Comparison of ENCODE assay signal across 11 mouse cellular contexts in genomic region chr11:118364021-118364420, GRCm38 (mm10). TPM values are rescaled to one million over a fixed set of nuclear protein-coding genes. Genes with fewer than 3 reads are reported as not detected.
DNase-seq lines count a peak whose midpoint lies in the region; ATAC-seq and TF ChIP-seq lines count a peak whose summit lies in the region.
"Had no signal": no experiment of that assay in that cellular context is flagged by ENCODE, and none has a peak within 500 bp of the region (broad histone marks: within the 10 kb centered on the region; RNA-seq: fewer than 3 reads in every experiment).

No protein-coding gene starts in this region.

- no peaks in the 10 kb centered on the region for H3K27me3 ChIP-seq in heart, embryonic 15.5 days
- H3K27me3 ChIP-seq in embryonic facial prominence, embryonic 14.5 days (replicated peaks; ENCODE audit: control insufficient read depth, insufficient read depth, low read length) = no peaks in the 10 kb centered on the region
- no peaks in the 10 kb centered on the region for H3K27me3 ChIP-seq in myocyte (ENCODE audit: control insufficient read depth, insufficient read depth, insufficient read length)
- H3K27me3 ChIP-seq in midbrain, postnatal 0 days (ENCODE audit: insufficient read depth, low read length) = no peaks in the 10 kb centered on the region; the same call in 1 of the 2 replicates

- no peak for TF ChIP-seq POLR2A in myocyte (IDR thresholded peaks at IDR 0.05; ENCODE audit: insufficient read length, low read depth)

- no peak for ATAC-seq in heart, embryonic 15.5 days (replicated peaks; ENCODE audit: insufficient number of reproducible peaks, insufficient read depth, low FRiP score, low read depth)
- no peak for ATAC-seq in embryonic facial prominence, embryonic 14.5 days (ENCODE audit: low read depth)
- no peak for ATAC-seq in midbrain, postnatal 0 days (ENCODE audit: low FRiP score)
- ATAC-seq: inflammation-experienced regulatory T-cells, adult 6 months had no signal

- WGBS in heart, embryonic 15.5 days = 68% methylated on average over 4 of the region's 4 CpGs
- WGBS in embryonic facial prominence, embryonic 14.5 days = 83% methylated on average over 4 of the region's 4 CpGs
- WGBS in midbrain, postnatal 0 days = 89% methylated on average over 4 of the region's 4 CpGs

- peaks cover 38% of the 10 kb centered on the region for H3K4me1 ChIP-seq in heart, embryonic 15.5 days (replicated peaks)
- peaks cover 57% of the 10 kb centered on the region for H3K4me1 ChIP-seq in embryonic facial prominence, embryonic 14.5 days (ENCODE audit: control insufficient read depth, insufficient read depth, low read length)
- H3K4me1 ChIP-seq in midbrain, postnatal 0 days (ENCODE audit: insufficient read depth, low read length) = peaks cover 7% of the 10 kb centered on the region; the same call in 1 of the 2 replicates

- no peak overlapping the region for H3ac ChIP-seq in myocyte (ENCODE audit: control insufficient read depth, insufficient read length)

- DNase-seq in heart, postnatal 36 days = no peak
- DNase-seq in ovary, postnatal 36 days (ENCODE audit: low spot score) = peak; percentile 1
- DNase-seq in ovary, postnatal 14 days (ENCODE audit: low spot score) = no peak
- DNase-seq in embryonic facial prominence, embryonic 14.5 days (ENCODE audit: low spot score) = no peak
- no peak for DNase-seq in layer of hippocampus, postnatal 25 days (ENCODE audit: extremely low spot score in 1 of 2, low spot score in 1 of 2)
- no peak for DNase-seq in midbrain, postnatal 0 days (ENCODE audit: low spot score)
- DNase-seq: cerebellum, adult 9-11 months; thymus, postnatal 14 days had no signal

- H3K4me3 ChIP-seq in heart, embryonic 15.5 days = no peak overlapping the region
- H3K4me3 ChIP-seq in embryonic facial prominence, embryonic 14.5 days (ENCODE audit: low read depth, low read length) = no peak overlapping the region
- H3K4me3 ChIP-seq in myocyte = no peak overlapping the region
- no peak overlapping the region for H3K4me3 ChIP-seq in midbrain, postnatal 0 days (ENCODE audit: low read depth, low read length)

- TF ChIP-seq CTCF in midbrain, postnatal 0 days (IDR thresholded peaks at IDR 0.05) = no peak

- no peaks in the 10 kb centered on the region for H3K36me3 ChIP-seq in heart, embryonic 15.5 days
- no peaks in the 10 kb centered on the region for H3K36me3 ChIP-seq in embryonic facial prominence, embryonic 14.5 days (ENCODE audit: control insufficient read depth, insufficient read depth, low read length)
- no peaks in the 10 kb centered on the region for H3K36me3 ChIP-seq in myocyte (ENCODE audit: control insufficient read depth, insufficient read depth)
- H3K36me3 ChIP-seq in midbrain, postnatal 0 days (ENCODE audit: insufficient read depth, low read length) = no peaks in the 10 kb centered on the region

- H3K27ac ChIP-seq in heart, embryonic 15.5 days = no peak overlapping the region
- peak overlapping the region; percentile 88 for H3K27ac ChIP-seq in embryonic facial prominence, embryonic 14.5 days (replicated peaks; ENCODE audit: low read depth, low read length)
- no peak overlapping the region for H3K27ac ChIP-seq in midbrain, postnatal 0 days (ENCODE audit: low read depth, low read length)

- no peaks in the 10 kb centered on the region for H3K9me3 ChIP-seq in heart, embryonic 15.5 days (replicated peaks)
- no peaks in the 10 kb centered on the region for H3K9me3 ChIP-seq in embryonic facial prominence, embryonic 14.5 days (ENCODE audit: control insufficient read depth, low read length)
- H3K9me3 ChIP-seq in midbrain, postnatal 0 days (ENCODE audit: low read length) = no peaks in the 10 kb centered on the region

- intact Hi-C loops in heart, postnatal 36 days (cut with DNase I) = no loop called here

- no peaks in the 10 kb centered on the region for H3K79me2 ChIP-seq in myocyte (ENCODE audit: control insufficient read depth, insufficient read depth)

- H3K4me2 ChIP-seq in heart, embryonic 15.5 days = no peak overlapping the region
- no peak overlapping the region for H3K4me2 ChIP-seq in embryonic facial prominence, embryonic 14.5 days (ENCODE audit: low read depth, low read length)
- peak overlapping the region; percentile 88 for H3K4me2 ChIP-seq in myocyte (ENCODE audit: low read depth)
- H3K4me2 ChIP-seq in midbrain, postnatal 0 days (ENCODE audit: low read depth, low read length, poor library complexity, severe bottlenecking) = no peak overlapping the region

- H3K9ac ChIP-seq in heart, embryonic 15.5 days = 0 out of 2 replicates have a peak overlapping the region, but pooled peaks have one; percentile 5
- H3K9ac ChIP-seq in embryonic facial prominence, embryonic 14.5 days (ENCODE audit: low read depth, low read length) = peak overlapping the region; percentile 32; the same call in 1 of the 2 replicates
- no peak overlapping the region for H3K9ac ChIP-seq in midbrain, postnatal 0 days (replicated peaks; ENCODE audit: low read length, poor library complexity, severe bottlenecking)

TF ChIP-seq in myocyte, 11 proteins besides CTCF, POLR2A, EP300 and RAD21:
- TF ChIP-seq TCF12 (IDR thresholded peaks at IDR 0.05; ENCODE audit: insufficient read depth, poor library complexity, severe bottlenecking) (no peak), MYOG (IDR thresholded peaks at IDR 0.05; ENCODE audit: control insufficient read depth in 1 of 3, insufficient read depth in 1 of 3, insufficient read length in 2 of 3, low read depth in 2 of 3) (no peak), E2F4 (IDR thresholded peaks at IDR 0.05; ENCODE audit: insufficient read depth) (no peak), USF1 (IDR thresholded peaks at IDR 0.05; ENCODE audit: low read depth) (no peak), MYOD1 (IDR thresholded peaks at IDR 0.05; ENCODE audit: control insufficient read depth in 1 of 3, insufficient read length in 2 of 3, low read depth in 2 of 3) (no peak), POLR2AphosphoS2 (IDR thresholded peaks at IDR 0.05; ENCODE audit: insufficient read length, low read depth) (no peak), MAX (IDR thresholded peaks at IDR 0.05; ENCODE audit: low read depth) (no peak), REST (IDR thresholded peaks at IDR 0.05; ENCODE audit: insufficient read depth, insufficient read length) (no peak), SRF (IDR thresholded peaks at IDR 0.05; ENCODE audit: control insufficient read depth, insufficient read length, low read depth) (no peak), TCF3 (IDR thresholded peaks at IDR 0.05; ENCODE audit: insufficient read length, low read depth) (no peak), CEBPB (IDR thresholded peaks at IDR 0.05; ENCODE audit: insufficient read depth, poor library complexity, severe bottlenecking) (no peak)
TF ChIP-seq in myocyte: peak in this region for 0.

RNA-seq across cellular contexts. Expression of gene Timp2, which starts 8.5 kb away (rescaled TPM):
- polyA plus RNA-seq in heart, embryonic 15.5 days (2015; fragmentation: Nextera tagmentation; extraction: Ambion mirVana) = 67.1 and 85.2 TPM in 2 replicates
- total RNA-seq in heart, postnatal 36 days (2021) = 100 to 1,000 TPM; 118 to 123 TPM
- 182 and 196 TPM in 2 replicates for polyA plus RNA-seq in embryonic facial prominence, embryonic 14.5 days (2014; fragmentation: Nextera tagmentation; extraction: Ambion mirVana)
- 321 TPM for polyA plus RNA-seq in myocyte (2012; fragmentation: generic; extraction: Trizol)
- total RNA-seq in layer of hippocampus, postnatal 25 days (2021) = 100 to 1,000 TPM; 183 to 222 TPM
- total RNA-seq in midbrain, postnatal 0 days (2014; rRNA removed) = 212 and 217 TPM in 2 replicates
- 129 and 140 TPM in 2 replicates for polyA plus RNA-seq in midbrain, postnatal 0 days (2015; fragmentation: Nextera tagmentation; extraction: Ambion mirVana)

RNA-seq across cellular contexts. Expression of gene Cep295nl, which starts 21.7 kb away (rescaled TPM):
- 0.20 and 0.33 TPM in 2 replicates for polyA plus RNA-seq in heart, embryonic 15.5 days (2015; fragmentation: Nextera tagmentation; extraction: Ambion mirVana)
- under 1 TPM; 0.56 to 0.76 TPM for total RNA-seq in heart, postnatal 36 days (2021)
- polyA plus RNA-seq in embryonic facial prominence, embryonic 14.5 days (2014; fragmentation: Nextera tagmentation; extraction: Ambion mirVana) = 0.63 and 1.2 TPM in 2 replicates
- 0.60 TPM for polyA plus RNA-seq in myocyte (2012; fragmentation: generic; extraction: Trizol)
- total RNA-seq in layer of hippocampus, postnatal 25 days (2021) = under 1 TPM; 0.57 to 0.99 TPM
- 0.16 and 0.71 TPM in 2 replicates for total RNA-seq in midbrain, postnatal 0 days (2014; rRNA removed)
- 0.13 and 0.22 TPM in 2 replicates for polyA plus RNA-seq in midbrain, postnatal 0 days (2015; fragmentation: Nextera tagmentation; extraction: Ambion mirVana)

RNA-seq across cellular contexts. Expression of gene Lgals3bp, which starts 37.9 kb away (rescaled TPM):
- polyA plus RNA-seq in heart, embryonic 15.5 days (2015; fragmentation: Nextera tagmentation; extraction: Ambion mirVana) = 9.6 and 20.7 TPM in 2 replicates
- 10 to 100 TPM; 26.2 to 48.2 TPM for total RNA-seq in heart, postnatal 36 days (2021)
- polyA plus RNA-seq in embryonic facial prominence, embryonic 14.5 days (2014; fragmentation: Nextera tagmentation; extraction: Ambion mirVana) = 11.8 and 14.2 TPM in 2 replicates
- 16.4 TPM for polyA plus RNA-seq in myocyte (2012; fragmentation: generic; extraction: Trizol)
- 10 to 100 TPM; 13.5 to 14.2 TPM for total RNA-seq in layer of hippocampus, postnatal 25 days (2021)
- total RNA-seq in midbrain, postnatal 0 days (2014; rRNA removed) = 17.4 and 19.0 TPM in 2 replicates
- polyA plus RNA-seq in midbrain, postnatal 0 days (2015; fragmentation: Nextera tagmentation; extraction: Ambion mirVana) = 14.2 and 14.9 TPM in 2 replicates

RNA-seq across cellular contexts. Expression of gene Cant1, which starts 54.9 kb away (rescaled TPM):
- 17.2 and 24.3 TPM in 2 replicates for polyA plus RNA-seq in heart, embryonic 15.5 days (2015; fragmentation: Nextera tagmentation; extraction: Ambion mirVana)
- total RNA-seq in heart, postnatal 36 days (2021) = 10 to 100 TPM; 16.4 to 18.3 TPM
- 30.8 and 30.9 TPM in 2 replicates for polyA plus RNA-seq in embryonic facial prominence, embryonic 14.5 days (2014; fragmentation: Nextera tagmentation; extraction: Ambion mirVana)
- polyA plus RNA-seq in myocyte (2012; fragmentation: generic; extraction: Trizol) = 33.7 TPM
- 10 to 100 TPM; 38.7 to 39.0 TPM for total RNA-seq in layer of hippocampus, postnatal 25 days (2021)
- total RNA-seq in midbrain, postnatal 0 days (2014; rRNA removed) = 51.5 and 55.3 TPM in 2 replicates
- polyA plus RNA-seq in midbrain, postnatal 0 days (2015; fragmentation: Nextera tagmentation; extraction: Ambion mirVana) = 30.0 and 32.2 TPM in 2 replicates
